Mouse (Mus musculus): ENCODE results near the gene 4930523C07Rik. TPM values are rescaled to one million over a fixed set of nuclear protein-coding genes. Genes with fewer than 3 reads are reported as not detected.

4930523C07Rik gene
- total RNA-seq, 4 experiments from 2014 or later = 19.6 to 23.7 (median 20.2) TPM

- no peak for DNase-seq (ENCODE audit: low spot score)
Observed at GRCm38 (mm10) chr1:160045971-160046370, 1.8 kb downstream of the 4930523C07Rik start.

GRCm38 (mm10) chr1:160046786-160047185 is 2.6 kb downstream of the 4930523C07Rik start:
- DNase-seq (ENCODE audit: low spot score) = no peak

- no peak for DNase-seq (ENCODE audit: low spot score)
Observed at GRCm38 (mm10) chr1:160047481-160047931, 3.3 kb downstream of the 4930523C07Rik start.

GRCm38 (mm10) chr1:160049131-160049880 is 5.1 kb downstream of the 4930523C07Rik start:
- DNase-seq (ENCODE audit: low spot score) = no peak

GRCm38 (mm10) chr1:160050898-160051297 is 6.7 kb downstream of the 4930523C07Rik start:
- DNase-seq (ENCODE audit: low spot score) = no peak

- no peak for DNase-seq (ENCODE audit: low spot score)
Observed at GRCm38 (mm10) chr1:160052556-160053315, 8.6 kb downstream of the 4930523C07Rik start.

- DNase-seq (ENCODE audit: low spot score) = no peak
Observed at GRCm38 (mm10) chr1:160053510-160054305, 9.5 kb downstream of the 4930523C07Rik start.

- DNase-seq (ENCODE audit: low spot score) = no peak
Observed at GRCm38 (mm10) chr1:160054366-160055078, 10.3 kb downstream of the 4930523C07Rik start.

- DNase-seq (ENCODE audit: low spot score) = no peak
Observed at GRCm38 (mm10) chr1:160057657-160058056, 13.5 kb downstream of the 4930523C07Rik start.

- DNase-seq (ENCODE audit: low spot score) = no peak
Observed at GRCm38 (mm10) chr1:160059908-160060307, 15.7 kb downstream of the 4930523C07Rik start.

- DNase-seq (ENCODE audit: low spot score) = no peak
Observed at GRCm38 (mm10) chr1:160060542-160060941, 16.4 kb downstream of the 4930523C07Rik start.

- no peak for DNase-seq (ENCODE audit: low spot score)
Observed at GRCm38 (mm10) chr1:160061321-160061720, 17.1 kb downstream of the 4930523C07Rik start.

GRCm38 (mm10) chr1:160061725-160062366 is 17.7 kb downstream of the 4930523C07Rik start:
- no peak for DNase-seq (ENCODE audit: low spot score)

- DNase-seq (ENCODE audit: low spot score) = no peak
Observed at GRCm38 (mm10) chr1:160064547-160065144, 20.5 kb downstream of the 4930523C07Rik start.

- DNase-seq (ENCODE audit: low spot score) = peak; percentile 65
Observed at GRCm38 (mm10) chr1:160078882-160079661, 34.9 kb downstream of the 4930523C07Rik start.

GRCm38 (mm10) chr1:160080800-160081436 is 36.7 kb downstream of the 4930523C07Rik start:
- peak; percentile 86 for DNase-seq (ENCODE audit: low spot score)

GRCm38 (mm10) chr1:160082647-160083046 is 38.5 kb downstream of the 4930523C07Rik start:
- DNase-seq (ENCODE audit: low spot score) = no peak

GRCm38 (mm10) chr1:160084239-160084638 is 40.1 kb downstream of the 4930523C07Rik start:
- DNase-seq (ENCODE audit: low spot score) = no peak

GRCm38 (mm10) chr1:160086651-160087050 is 42.5 kb downstream of the 4930523C07Rik start:
- DNase-seq (ENCODE audit: low spot score) = no peak
